Mouse (Mus musculus) fat pad, adult 2 months (tissue): ENCODE results near the gene Tnip2.

Experiments used
- DNase-seq: peaks from one replicate; pipeline ENCODE4 v3.0.0-alpha.2; 2011; ENCODE audit warnings: low read depth, low spot score; ENCODE audit errors: extremely low read depth

The Tnip2 gene

GRCm38 (mm10) chr5:34466079-34466478, 47.7 kb downstream of the Tnip2 start:
- no peak for DNase-seq

GRCm38 (mm10) chr5:34461841-34462240, 52.0 kb downstream of the Tnip2 start:
- DNase-seq: no peak

- no peak for DNase-seq
Observed at GRCm38 (mm10) chr5:34461294-34461693, 52.5 kb downstream of the Tnip2 start.

GRCm38 (mm10) chr5:34458994-34459393, 54.8 kb downstream of the Tnip2 start:
- DNase-seq: no peak

GRCm38 (mm10) chr5:34446207-34446606, 67.6 kb downstream of the Tnip2 start:
- DNase-seq: no peak
